Mouse (Mus musculus) layer of hippocampus, adult 11-12 months (tissue): ENCODE results near the gene Tbp.
A peak's percentile ranks its signal among the peaks of the same experiment; 100 is the strongest.

Source experiments
- DNase-seq: peaks from one replicate; pipeline ENCODE4 v3.0.0; 2022; ENCODE audit warnings: low spot score

Gene Tbp

GRCm38 (mm10) chr17:15499656-15500394, at the start of gene Tbp, which contains the start of gene Psmb1:
TSS of gene Tbp (plus strand) at chr17:15499888.
TSS of gene Psmb1 (minus strand) at chr17:15499751.
- DNase-seq: peak; percentile 98

GRCm38 (mm10) chr17:15455203-15455602, 44.5 kb upstream of the Tbp start:
- DNase-seq: no peak

GRCm38 (mm10) chr17:15456595-15456994, 43.1 kb upstream of the Tbp start:
- DNase-seq: no peak

- no peak for DNase-seq
These were observed 39.9 kb upstream of the Tbp start for GRCm38 (mm10) chr17:15459761-15460160.

- no peak for DNase-seq
These were observed 37.7 kb upstream of the Tbp start for GRCm38 (mm10) chr17:15461921-15462495.

GRCm38 (mm10) chr17:15467669-15468068, 32.0 kb upstream of the Tbp start:
- DNase-seq: peak; percentile 61

GRCm38 (mm10) chr17:15472671-15473070, 27.0 kb upstream of the Tbp start:
- DNase-seq: no peak

- DNase-seq: no peak
These were observed 9.1 kb upstream of the Tbp start for GRCm38 (mm10) chr17:15490542-15490941.

- peak; percentile 95 for DNase-seq
These were observed 1.6 kb upstream of the Tbp start for GRCm38 (mm10) chr17:15497882-15498752.

GRCm38 (mm10) chr17:15498753-15499113, 955 bp upstream of the Tbp start:
- DNase-seq: no peak

- DNase-seq: no peak
These were observed 11.0 kb downstream of the Tbp start for GRCm38 (mm10) chr17:15510694-15511093.

- no peak for DNase-seq
These were observed 18.1 kb downstream of the Tbp start for GRCm38 (mm10) chr17:15517776-15518175.

GRCm38 (mm10) chr17:15518186-15518585, 18.5 kb downstream of the Tbp start:
- no peak for DNase-seq

- no peak for DNase-seq
These were observed 19.1 kb downstream of the Tbp start for GRCm38 (mm10) chr17:15518766-15519165.

GRCm38 (mm10) chr17:15526304-15526703, 26.6 kb downstream of the Tbp start:
- no peak for DNase-seq

- DNase-seq: peak; percentile 93
These were observed 27.5 kb downstream of the Tbp start, which contains the start of gene Pdcd2 for GRCm38 (mm10) chr17:15526986-15527810. TSS of gene Pdcd2 (minus strand) at chr17:15527301.

- no peak for DNase-seq
These were observed 28.1 kb downstream of the Tbp start for GRCm38 (mm10) chr17:15527811-15528136.

GRCm38 (mm10) chr17:15528887-15529286, 29.2 kb downstream of the Tbp start:
- no peak for DNase-seq

- DNase-seq: peak; percentile 65
These were observed 30.5 kb downstream of the Tbp start for GRCm38 (mm10) chr17:15530141-15530540.

- no peak for DNase-seq
These were observed 35.6 kb downstream of the Tbp start for GRCm38 (mm10) chr17:15535162-15535800.

- DNase-seq: no peak
These were observed 36.3 kb downstream of the Tbp start for GRCm38 (mm10) chr17:15535943-15536342.
